Mouse (Mus musculus) T-helper 1 cell (primary cell): ENCODE results near the gene Jpt2.
"Not testable (repeated sequence)": the region's sequence is repeated elsewhere in the genome, so short reads cannot be mapped to it uniquely, and the experiment has no call there.

Experiments
- in situ Hi-C: fragments of 300-600 bp; cut with MboI, MseI; formaldehyde crosslinking; loops from one replicate; pipeline ENCODE4 v1.15.1; 2025; ENCODE audit warnings: high pct_unique_total_duplicates

Jpt2 gene

DNA sequence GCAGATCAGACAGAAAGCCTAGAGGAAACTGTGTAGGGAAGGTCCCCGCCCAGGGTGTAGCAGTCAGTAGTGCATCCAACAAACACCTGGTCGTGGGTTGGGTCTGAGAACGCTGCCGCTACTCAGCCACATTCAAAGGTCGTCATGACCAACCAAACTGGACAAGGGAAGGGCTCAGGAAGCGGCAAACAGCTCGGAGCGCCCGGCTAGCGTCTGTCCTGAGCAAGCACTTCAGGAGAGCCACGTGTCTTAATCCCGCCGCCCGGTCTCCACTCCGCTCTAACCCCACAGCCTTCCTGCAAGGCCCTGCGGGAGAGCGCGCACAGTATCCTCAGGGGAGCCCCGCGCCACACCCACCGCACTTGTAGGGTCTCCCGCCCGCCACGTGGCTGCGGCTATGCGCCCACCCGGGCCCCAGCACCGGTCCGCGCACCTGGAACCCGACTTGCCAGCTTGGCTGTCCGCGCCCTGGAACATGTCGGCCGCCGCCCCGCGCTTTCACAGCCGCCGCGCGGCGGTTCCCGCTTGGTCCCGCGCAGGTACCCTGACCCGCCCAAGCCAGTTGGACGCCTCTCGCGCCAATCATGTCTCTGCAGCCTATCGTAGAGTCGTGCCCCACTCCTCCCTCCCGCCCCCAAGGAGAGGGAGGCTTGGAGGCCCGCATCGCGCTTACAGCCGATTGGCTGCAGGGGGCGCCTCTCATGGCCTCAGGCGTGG lies at the start of gene Jpt2:
TSS of gene Jpt2 (minus strand) at position 555 of the 717 bp plus-strand sequence.
- in situ Hi-C loops, result no loop called here

DNA sequence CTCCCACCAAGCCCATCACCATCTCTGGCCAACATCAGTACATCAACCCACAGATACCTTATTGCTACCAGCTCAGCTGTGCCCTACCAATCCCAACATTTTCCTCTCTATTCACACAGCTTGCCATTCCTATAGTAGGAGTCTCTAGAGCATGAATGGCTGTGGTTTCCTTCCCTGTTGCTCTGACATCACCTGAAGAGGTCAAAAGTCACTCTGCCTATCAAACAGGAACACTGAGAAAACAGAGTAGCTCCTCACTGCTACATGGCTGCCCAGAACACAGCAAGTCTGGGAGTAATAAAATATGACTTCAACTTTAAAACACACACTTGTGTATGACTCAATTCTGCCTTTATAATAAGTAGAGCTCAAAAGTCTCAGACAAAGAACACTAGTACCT lies 47.0 kb upstream of the Jpt2 start:
- in situ Hi-C loops, result no loop called here

DNA sequence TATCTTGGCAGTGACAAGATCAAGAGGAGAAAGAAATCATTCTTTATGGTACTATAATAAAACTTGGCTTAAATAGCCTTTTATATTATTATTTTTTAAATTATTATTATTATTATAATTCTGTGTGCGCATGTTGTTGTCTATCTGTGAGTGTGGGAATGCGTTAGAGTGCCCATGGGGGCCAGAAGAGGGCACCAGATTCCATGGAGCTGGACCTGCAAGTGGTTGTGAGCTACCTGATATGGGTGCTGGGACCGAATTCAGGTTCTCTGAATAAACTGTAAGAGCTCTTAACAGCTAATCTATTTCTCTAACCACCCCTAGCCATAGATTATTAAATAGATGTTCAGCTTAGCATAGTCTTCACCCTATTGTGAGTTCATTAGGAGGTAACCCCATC lies 44.6 kb upstream of the Jpt2 start:
- in situ Hi-C loops, result no loop called here

DNA sequence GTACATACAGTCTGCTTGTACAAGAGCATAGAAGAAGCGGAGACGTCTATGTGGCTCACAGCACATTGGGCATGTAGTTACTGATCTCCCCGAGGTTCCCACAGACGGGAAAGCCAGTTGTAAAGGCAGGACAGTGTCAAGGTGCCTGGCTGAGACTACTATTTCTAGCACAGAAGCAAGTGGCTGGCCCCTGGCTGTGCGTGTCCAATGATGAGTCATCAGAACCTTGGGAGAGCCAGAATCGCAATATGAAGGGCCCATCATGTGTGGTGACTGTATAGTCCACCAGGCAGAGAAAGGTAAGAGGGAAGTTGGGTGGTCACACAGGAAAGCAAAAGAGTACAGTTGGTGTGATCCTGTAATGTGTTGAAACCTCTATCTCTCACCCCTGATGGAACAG lies 34.2 kb upstream of the Jpt2 start:
- in situ Hi-C loops, result no loop called here

DNA sequence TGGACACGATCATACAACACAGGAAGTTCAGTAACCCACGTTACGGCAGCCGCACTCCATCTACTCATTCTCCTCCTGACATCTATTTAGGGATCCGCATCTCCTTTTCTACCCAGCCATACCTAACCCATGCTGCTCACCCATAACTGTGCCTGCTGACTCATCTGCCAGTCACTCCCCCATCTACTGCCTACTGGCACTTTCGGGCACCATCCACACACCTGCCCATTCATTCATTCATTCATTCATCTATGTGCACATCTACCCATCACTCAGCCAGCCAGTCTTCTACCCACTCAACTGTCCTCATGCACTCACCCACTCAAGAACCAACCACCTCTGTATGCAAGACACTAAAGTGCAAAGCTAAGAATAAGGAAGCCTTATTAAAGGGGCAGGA lies 26.7 kb upstream of the Jpt2 start:
- in situ Hi-C loops, result no loop called here

DNA sequence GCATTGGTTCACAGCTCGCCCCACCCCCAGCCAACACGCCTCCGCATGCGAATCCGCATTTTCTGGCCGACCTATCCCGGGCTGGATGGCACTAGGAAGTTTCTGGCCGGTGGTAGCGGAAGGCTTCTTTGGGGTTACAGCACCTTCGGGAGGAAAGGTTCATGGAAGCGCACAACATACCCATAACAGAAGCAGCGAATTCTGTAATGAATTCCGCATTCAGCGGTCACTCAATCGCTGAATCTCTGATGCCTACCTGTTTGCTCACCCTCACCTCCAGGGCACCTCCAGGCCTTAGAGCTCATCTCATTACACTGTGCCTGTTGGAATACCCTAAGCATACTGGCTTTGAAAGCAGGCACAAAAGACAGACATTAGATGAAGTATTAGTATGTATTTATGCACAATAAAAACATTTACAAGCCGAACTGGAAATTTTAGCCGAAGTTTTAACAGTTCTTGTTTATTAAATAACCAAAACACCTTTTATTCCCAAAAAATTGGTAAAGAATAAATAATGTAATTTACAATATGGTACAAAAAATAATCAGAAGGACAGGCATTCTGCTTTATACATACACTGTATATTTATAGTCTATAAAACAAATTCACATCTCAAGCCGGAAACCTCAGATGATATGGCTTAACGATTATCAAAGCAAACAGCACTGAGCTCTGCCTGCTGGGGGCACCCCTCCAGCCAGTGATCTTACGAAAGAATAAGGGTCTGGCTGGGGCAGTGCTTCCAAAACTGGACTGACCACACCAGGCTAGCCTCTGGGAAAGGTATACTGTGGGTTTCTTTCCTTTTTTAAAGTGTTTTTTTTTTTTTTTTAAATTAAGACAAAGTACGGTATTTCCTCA lies 595 bp upstream of the Jpt2 start:
- in situ Hi-C loops, result no loop called here

DNA sequence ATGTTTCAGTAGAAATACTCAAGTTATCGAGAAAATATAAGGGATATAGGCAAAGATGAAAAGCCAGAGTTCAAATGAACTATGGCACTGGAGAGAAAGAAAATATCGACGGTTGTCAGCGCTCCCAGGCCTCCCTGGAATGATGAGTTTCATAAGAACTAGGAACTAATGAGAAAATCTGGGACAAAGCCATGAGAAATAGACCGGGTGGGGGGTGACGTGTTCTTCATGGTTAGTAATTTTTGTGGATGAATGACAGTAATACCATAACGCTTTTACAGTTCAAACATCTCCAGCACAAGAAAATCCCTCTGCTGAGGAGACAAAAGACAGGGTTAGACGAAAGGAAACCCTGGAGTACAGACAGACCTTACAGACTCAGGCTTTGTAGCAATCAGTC lies 1.1 kb downstream of the Jpt2 start:
- in situ Hi-C loops, result no loop called here

DNA sequence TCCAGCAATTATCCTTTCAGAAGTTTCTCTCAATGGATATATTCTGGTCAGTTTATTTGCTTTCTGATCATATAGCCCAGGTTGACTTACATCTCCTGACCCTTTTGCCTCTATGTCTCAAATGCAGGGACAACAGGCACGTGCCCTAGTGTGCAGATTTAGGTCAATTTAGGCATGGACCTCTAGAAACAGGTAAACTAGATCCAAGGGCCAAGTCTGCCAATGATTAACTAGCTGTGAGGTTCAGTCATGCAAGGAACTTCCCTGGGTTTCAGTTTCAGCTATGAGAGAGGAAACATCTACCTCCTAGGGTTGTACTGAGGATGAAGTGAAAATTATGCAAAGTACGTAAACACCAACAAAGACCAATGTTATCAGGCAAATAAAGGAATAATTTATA lies 7.2 kb downstream of the Jpt2 start:
- in situ Hi-C loops, result no loop called here

DNA sequence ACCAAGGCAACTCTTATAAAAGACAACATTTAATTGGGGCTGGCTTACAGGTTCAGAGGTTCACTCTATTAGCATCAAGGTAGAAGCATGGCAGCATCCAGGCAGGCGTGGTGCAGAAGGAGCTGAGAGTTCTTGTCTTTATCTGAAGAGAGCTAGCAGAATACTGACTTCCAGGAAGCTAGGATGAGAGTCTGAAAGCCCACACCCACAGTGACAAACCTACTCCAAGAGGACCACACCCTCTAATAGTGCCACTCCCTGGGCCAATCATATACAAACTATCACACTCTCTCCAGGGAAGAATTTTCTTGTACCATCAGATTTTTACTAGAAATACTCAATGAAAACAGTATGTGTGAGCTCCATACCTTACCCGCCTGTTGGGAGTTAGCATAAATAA lies 9.8 kb downstream of the Jpt2 start:
- in situ Hi-C loops, result no loop called here

DNA sequence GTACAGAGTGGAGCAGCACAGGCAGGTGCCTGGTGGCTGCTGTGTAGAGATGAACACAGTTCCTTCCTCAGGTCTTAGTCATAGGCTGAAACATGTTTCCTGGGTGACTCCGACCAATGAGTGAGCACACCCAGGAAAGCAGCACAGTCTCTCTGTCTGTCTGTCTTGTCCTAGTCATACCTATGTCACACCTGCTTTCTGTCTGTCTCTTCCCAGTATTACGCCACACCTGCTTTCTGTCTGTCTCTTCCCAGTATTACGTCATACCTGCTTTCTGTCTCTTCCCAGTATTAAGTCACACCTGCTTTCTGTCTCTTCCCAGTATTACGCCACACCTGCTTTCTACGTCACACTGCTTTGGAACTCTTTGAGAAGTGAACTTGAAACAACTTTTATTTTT lies 12.3 kb downstream of the Jpt2 start:
- in situ Hi-C loops, result no loop called here

DNA sequence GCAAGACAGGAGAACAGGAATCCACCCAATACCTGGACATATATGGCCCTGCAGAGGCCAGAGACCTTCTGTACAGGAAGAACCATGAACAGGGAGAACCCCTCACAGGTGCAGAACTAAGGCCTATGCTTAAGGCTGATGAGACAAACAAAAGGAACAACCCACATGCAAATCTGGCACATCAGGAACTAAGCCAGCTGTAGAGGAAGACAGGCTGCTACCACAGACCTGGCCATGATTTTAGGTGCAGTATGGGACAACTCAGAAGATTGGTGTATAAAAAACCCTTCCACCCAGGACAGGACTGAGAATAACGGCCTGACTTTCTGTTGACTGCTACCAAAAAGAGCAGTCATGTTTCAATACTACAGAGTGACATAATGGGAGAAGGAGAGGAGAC lies 16.9 kb downstream of the Jpt2 start:
- in situ Hi-C loops, result not testable (repeated sequence)

DNA sequence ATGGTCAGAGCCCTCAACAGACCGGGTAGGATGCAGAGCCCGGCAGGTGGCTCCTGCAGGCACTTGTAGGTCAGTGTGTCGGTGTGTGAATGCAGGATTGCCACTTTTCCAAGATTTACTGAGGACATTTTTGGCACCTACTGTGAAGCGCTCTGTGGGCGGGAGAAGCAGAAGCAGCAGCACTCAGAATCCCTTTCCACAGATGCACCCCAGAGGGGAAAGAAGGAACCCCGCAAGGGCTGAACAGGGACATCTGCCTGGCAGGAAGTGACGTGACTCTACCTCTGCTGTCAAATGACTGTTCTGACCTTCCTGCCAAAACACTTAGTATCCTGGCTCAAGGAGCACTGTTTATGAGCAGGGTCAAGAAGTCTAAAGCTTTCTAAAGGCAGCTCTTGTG lies 17.5 kb downstream of the Jpt2 start:
- in situ Hi-C loops, result no loop called here

DNA sequence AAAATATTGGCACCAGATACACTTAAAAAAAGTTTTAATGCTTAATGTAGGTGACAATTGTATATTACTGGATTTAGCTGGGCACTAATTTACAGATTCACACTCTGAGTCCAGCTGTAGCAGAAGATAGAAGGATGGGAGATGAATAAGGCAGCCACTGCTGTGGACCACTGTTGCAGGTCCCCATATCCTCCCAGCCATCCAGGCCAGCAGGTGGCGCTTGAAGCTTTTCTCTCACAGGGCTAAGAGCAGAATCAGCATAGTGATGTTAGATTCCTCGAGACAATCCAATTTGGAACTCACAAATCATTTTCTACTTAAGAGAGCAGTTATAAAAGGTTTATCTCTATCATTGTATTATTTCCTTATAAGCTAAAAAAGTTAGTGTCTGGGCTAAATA lies 18.0 kb downstream of the Jpt2 start:
- in situ Hi-C loops, result not testable (repeated sequence)

DNA sequence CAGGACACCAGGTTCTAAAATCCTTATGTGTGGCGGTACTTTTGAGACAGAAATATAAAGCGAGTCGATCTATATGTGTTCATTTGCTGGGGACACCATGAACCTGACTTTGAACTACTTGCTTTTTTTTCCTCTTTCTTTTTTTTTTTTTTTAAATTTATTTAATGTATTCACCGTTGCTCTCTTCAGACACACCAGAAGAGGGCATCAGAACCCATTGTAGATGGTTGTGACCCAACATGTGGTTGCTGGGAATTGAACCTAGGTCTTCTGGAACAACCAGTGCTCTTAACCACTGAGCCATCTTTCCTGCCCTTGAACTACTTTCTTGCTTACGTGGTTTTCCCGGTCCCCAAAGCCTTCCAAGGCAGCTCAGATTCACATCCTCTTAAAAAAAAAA lies 23.2 kb downstream of the Jpt2 start:
- in situ Hi-C loops, result no loop called here

DNA sequence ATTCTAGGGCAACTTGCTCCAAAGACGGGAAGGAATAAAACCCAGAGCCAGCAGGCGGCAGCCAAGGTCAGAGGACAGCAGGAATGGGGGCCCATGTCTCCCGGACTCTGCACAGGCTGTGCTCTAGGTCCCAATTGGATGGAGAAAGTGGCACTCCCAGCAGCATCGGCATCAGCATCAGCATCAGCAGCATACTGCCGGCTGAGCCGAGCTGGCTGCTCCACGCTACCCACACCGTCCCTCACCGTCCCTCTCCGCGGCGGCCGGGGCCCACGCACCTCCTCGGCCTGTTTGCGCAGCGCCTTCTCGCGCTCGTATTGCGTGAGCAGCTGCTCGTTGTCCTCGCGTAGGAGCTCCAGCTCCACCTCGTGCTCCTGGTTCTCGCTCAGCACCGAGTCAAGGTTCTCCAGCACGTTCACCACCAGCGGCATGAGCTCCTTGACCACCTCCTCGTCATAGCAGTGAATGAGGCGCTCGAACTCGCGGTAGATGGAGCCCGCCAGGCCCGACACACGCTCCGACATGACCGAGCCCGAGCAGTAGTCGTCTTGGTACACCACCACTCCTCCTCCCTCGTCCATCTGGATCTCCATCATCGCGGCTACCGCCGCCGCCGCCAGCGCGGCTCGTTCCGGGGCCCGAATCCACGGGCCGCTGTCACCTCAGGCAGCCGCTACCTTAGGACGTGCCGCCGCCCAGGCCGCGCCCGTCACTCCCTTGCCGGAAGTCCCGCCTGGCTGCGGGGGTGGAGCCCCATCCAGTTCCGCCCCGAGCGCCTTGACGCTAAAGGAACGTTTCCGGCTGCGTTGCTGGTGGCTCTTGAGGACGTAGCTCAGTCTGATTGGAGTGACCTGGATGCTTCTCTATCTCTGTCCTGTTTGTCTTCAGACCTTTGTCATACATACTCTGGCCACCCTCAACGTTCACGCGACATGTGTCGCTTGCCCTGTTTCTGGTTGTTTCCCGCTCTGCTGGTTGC lies 23.9 kb downstream of the Jpt2 start, which contains the start of gene Mapk8ip3:
TSS of gene Mapk8ip3 (minus strand) at position 719 of the 979 bp plus-strand sequence.
- in situ Hi-C loops, result no loop called here

DNA sequence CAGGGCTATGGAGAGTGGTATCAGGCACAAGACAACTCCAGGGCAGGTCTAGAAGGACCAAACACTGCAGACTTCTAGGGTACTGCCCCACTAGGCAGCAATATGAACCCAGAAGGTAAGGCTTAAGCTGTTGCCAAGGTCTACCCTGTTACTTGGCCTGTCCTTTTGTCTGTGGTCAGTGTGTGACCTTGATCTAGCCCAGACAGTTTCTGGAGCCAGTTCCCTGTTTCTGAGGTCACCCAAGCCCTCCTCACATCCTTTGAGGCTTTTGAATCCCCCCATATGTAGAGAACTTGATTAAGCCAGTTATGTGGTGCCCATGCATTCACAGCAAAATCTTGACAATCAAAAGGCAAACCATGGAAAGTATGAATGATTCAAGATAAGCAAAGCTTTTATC lies 24.8 kb downstream of the Jpt2 start:
- in situ Hi-C loops, result no loop called here

DNA sequence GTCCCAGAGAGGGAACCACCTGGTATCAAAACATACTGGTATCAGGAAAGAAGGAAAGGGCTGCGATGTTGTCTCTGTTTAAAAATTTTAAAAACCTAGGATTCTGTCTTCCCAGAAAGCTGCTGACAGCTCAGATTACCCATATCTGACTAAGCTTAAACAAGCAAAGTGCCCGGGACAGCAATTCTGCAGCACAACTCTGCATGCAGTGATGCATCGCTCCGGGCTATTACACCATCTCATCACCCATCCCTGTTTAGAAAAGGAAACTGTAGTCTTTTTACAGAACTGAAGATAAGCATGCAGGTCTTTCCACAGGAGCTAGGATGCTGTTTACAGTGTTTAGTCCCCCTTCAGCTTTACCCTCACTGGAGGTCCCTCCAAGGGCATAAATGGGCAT lies 25.6 kb downstream of the Jpt2 start:
- in situ Hi-C loops, result no loop called here

DNA sequence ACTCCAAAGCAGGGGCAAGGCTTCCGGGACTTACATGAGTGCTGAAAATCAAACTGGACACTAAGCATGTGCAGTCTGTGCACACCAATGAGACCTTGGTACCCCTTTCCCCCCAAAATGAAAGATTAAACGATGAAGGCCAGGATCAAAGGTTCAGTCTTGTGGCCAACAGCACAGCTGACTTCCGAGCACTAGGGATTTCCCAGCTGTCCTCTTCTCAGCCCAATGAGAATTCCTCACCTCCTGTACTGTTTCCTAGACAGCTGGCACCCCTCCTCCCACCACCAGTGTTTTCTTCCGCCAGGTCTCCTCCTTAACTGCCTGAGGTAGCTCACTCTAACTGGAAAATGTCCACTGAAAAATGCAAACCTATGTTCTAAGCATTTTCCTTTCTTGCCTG lies 27.3 kb downstream of the Jpt2 start:
- in situ Hi-C loops, result no loop called here

DNA sequence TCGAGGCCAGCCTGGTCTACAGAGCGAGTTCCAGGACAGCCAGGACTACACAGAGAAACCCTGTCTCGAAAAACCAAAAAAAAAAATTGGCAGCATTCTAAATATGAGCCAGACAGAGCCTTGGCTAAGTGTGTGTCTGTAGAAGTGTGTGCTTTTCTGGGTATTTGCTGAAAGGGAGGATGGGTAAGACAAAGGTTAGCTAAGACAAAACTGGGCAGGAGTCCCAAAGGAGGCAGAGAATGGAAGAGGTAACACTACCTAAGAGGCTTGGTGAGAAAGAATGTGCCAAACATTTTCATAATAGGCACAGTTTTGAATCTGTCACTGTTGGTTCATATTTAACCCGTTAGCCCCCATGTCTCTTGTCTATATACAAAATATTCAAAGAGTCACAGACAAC lies 28.1 kb downstream of the Jpt2 start:
- in situ Hi-C loops, result no loop called here

DNA sequence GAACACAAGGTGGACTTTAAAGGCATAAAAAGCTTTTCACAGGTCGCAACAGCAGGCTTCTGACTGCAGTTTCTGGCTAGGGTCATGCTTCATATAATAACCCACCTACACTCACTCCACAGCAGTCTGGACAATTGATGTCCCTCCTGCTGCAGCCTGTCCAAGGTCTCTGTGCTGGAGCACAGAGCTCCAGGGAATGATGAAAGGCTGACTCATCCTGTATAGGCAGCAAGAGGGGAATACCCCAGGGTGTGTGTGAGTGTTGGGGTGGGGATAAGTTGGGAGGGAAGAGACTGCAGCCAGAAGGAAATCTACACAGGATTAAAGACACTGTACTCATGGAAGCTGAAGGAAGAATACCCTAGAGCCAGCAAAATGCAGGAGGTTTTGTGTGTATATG lies 31.0 kb downstream of the Jpt2 start:
- in situ Hi-C loops, result no loop called here

DNA sequence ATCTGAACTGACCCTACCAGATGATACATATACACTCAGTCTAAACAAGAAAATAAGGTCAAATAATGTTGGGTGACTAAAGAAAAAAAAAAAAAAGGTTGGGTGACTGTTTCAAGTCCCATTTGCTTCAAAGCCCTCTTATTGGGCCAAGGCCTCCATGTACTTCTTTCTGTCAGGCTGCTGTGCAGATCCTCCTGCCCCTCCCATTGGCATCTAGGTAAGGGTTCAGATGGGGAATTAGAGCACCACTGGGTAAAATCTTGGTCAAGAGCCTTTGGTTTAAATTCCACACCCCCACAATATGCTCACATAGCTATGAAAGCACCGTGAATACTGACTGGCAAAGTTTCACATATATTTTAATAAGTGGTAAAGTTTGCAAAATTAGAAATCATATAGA lies 37.2 kb downstream of the Jpt2 start:
- in situ Hi-C loops, result no loop called here

DNA sequence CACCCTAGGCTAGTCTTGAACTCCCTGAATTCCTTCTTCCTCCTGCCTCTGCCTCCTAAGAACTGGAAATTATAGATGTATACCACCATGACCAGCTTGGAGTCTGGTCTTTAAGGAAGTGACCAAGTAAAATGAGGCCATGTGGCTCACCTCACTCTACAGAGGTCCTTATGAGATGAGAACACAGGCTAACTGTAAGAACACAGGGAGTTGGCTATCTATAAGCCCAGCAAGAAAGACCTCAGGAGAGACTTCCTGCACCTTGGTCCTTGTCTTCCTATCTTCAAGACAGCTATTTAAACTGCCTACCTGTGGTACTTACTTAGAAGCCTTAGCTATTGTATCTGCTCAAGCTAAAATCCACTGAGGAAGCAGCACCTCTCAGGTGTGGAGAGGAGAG lies 46.5 kb downstream of the Jpt2 start:
- in situ Hi-C loops, result no loop called here
